Mouse (Mus musculus) olfactory bulb, adult 2 months (tissue): ENCODE data around the gene Anks1b.

Source experiments
- CTCF ChIP-seq: fragments of 200-500 bp; IDR thresholded peaks from 2 replicates; pipeline ENCODE4 v1.5.1; 2012; ENCODE audit warnings: low read depth, mild to moderate bottlenecking, low read length, moderate library complexity; ENCODE audit not compliant: insufficient read depth
- POLR2A ChIP-seq: fragments of 200-500 bp; IDR thresholded peaks from 2 replicates; pipeline ENCODE4 v1.6.1; 2012; ENCODE audit warnings: mild to moderate bottlenecking, low read depth, low read length, moderate library complexity; ENCODE audit not compliant: insufficient read depth

GRCm38 (mm10) chr10:90117836-90118235, 244.5 kb downstream of the Anks1b start:
- TF ChIP-seq POLR2A (no peak), CTCF (no peak)
